Mouse (Mus musculus): ENCODE data around the gene Mus81.

The Mus81 gene

DNA sequence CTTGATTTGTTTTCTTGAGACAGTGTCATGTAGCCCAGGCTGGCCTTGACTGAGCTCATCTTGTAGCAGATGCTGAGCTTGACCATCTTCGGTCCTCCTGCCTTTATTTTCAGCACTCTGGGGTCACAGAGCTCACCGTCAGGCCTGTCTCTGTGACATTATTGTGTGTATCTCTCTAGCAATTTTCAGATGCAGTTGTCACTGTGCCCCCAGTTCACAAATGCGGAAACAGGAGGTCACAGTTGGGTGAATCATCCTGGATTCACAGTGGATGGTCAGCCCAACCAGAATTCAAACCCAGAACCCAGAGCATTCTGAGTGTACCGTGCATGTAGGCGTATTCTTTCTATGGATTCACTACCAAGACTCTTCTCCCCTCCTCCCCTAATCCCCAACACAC is 42.5 kb downstream of the Mus81 start:
- no peak for DNase-seq (ENCODE audit: low spot score in 2 of 2)

DNA sequence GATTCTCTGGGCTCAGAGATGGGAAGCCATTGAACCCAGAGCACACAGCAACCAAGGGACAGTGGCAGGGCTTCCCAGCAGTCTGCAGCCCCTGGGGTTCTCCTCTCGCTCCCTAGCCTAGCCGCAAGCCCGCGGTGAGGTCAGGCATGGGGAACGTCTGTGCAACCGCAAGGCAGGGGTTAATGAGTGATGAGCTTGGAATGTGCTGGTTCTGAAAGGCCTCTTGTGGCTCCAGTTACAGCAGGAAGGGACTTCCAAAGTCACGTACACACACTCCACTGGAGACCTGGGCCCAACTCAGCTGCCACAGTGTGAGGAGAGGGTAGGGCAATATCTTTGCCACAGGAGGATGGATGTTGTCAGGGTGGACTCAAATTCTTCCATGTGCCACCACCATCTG is 43.2 kb downstream of the Mus81 start:
- no peak for DNase-seq (ENCODE audit: low spot score in 2 of 2)

GRCm38 (mm10) chr19:5444371-5444908 is 43.8 kb downstream of the Mus81 start:
- no peak for DNase-seq (ENCODE audit: low spot score in 2 of 2)

- DNase-seq (ENCODE audit: low spot score in 2 of 2), result no peak
Observed at GRCm38 (mm10) chr19:5433951-5434350, 54.3 kb downstream of the Mus81 start.

- DNase-seq (ENCODE audit: low spot score in 2 of 2), result no peak
Observed at GRCm38 (mm10) chr19:5432992-5433852, 55.0 kb downstream of the Mus81 start.
